Mouse (Mus musculus) layer of hippocampus, adult 2 months (tissue): ENCODE measurements at regions not wholly inside any gene's neighbourhood (a gene's known extent, or its start where the extent isn't known, plus 50 kb on each side); places are given as distances from the start of the nearest gene placed in this dataset.

Source experiments
- DNase-seq, 2 experiments: peaks; one replicate each; pipeline ENCODE4 v3.0.0; 2022; ENCODE audit warnings: low spot score in 2 of 2
- H3K27ac ChIP-seq: fragments of 200-600 bp; 2 replicates; pipeline ENCODE4 v1.8.1; 2022
- H3K4me3 ChIP-seq: fragments of 200-600 bp; 2 replicates; pipeline ENCODE4 v1.8.1; 2022; ENCODE audit warnings: mild to moderate bottlenecking
- CTCF ChIP-seq: fragments of 200-600 bp; conservative IDR thresholded peaks from 2 replicates; pipeline ENCODE4 v1.8.1; 2022; ENCODE audit warnings: antibody characterized with exemption, mild to moderate bottlenecking, moderate library complexity

- DNase-seq, result no peak
- TF ChIP-seq CTCF, result no peak
- Histone ChIP-seq H3K4me3 (no peak overlapping the region), H3K27ac (no peak overlapping the region)
Measured at GRCm38 (mm10) chr8:103244658-103245057, 459.2 kb upstream of the Cdh11 start.

- no peak for TF ChIP-seq CTCF
- H3K27ac ChIP-seq, result no peak overlapping the region
- no peak overlapping the region for H3K4me3 ChIP-seq
- DNase-seq, result no peak
Measured at GRCm38 (mm10) chr8:103245864-103246263, 460.4 kb upstream of the Cdh11 start.

GRCm38 (mm10) chr8:103261236-103261635 is 475.8 kb upstream of the Cdh11 start:
- TF ChIP-seq CTCF, result no peak
- DNase-seq, result no peak
- H3K27ac ChIP-seq, result no peak overlapping the region
- H3K4me3 ChIP-seq, result no peak overlapping the region

GRCm38 (mm10) chr8:103270035-103270434 is 484.6 kb upstream of the Cdh11 start:
- no peak for TF ChIP-seq CTCF
- H3K4me3 ChIP-seq, result no peak overlapping the region
- no peak overlapping the region for H3K27ac ChIP-seq
- no peak for DNase-seq

- no peak overlapping the region for H3K4me3 ChIP-seq
- DNase-seq, result no peak
- no peak overlapping the region for H3K27ac ChIP-seq
- no peak for TF ChIP-seq CTCF
Measured at GRCm38 (mm10) chr8:103270815-103271553, 485.5 kb upstream of the Cdh11 start.

- H3K4me3 ChIP-seq, result no peak overlapping the region
- no peak overlapping the region for H3K27ac ChIP-seq
- no peak for TF ChIP-seq CTCF
- peak in 1 of 2 experiments; percentile 22 for DNase-seq
Measured at GRCm38 (mm10) chr8:103272305-103273079, 487.1 kb upstream of the Cdh11 start.

- H3K27ac ChIP-seq, result no peak overlapping the region
- no peak for DNase-seq
- no peak overlapping the region for H3K4me3 ChIP-seq
- no peak for TF ChIP-seq CTCF
Measured at GRCm38 (mm10) chr8:103273476-103273875, 488.0 kb upstream of the Cdh11 start.

GRCm38 (mm10) chr8:103281801-103282200 is 496.4 kb upstream of the Cdh11 start:
- no peak overlapping the region for H3K4me3 ChIP-seq
- DNase-seq, result no peak
- no peak for TF ChIP-seq CTCF

GRCm38 (mm10) chr8:103288561-103288974 is 503.1 kb upstream of the Cdh11 start:
- peak in 1 of 2 experiments; percentile 46 for DNase-seq
- TF ChIP-seq CTCF, result no peak
- Histone ChIP-seq H3K4me3 (peak overlapping the region; percentile 6; the same call in 1 of the 2 replicates), H3K27ac (no peak overlapping the region; the same call in 1 of the 2 replicates)

More at GRCm38 (mm10) chr8:103281801-103282200, 496.4 kb upstream of the Cdh11 start:
- no peak overlapping the region for H3K27ac ChIP-seq

GRCm38 (mm10) chr8:103292896-103293295 is 507.5 kb upstream of the Cdh11 start:
- no peak overlapping the region for H3K4me3 ChIP-seq
- no peak for TF ChIP-seq CTCF

GRCm38 (mm10) chr8:103306476-103307183 is 521.2 kb upstream of the Cdh11 start:
- Histone ChIP-seq H3K27ac (no peak overlapping the region; the same call in 1 of the 2 replicates), H3K4me3 (no peak overlapping the region)
- no peak for DNase-seq
- no peak for TF ChIP-seq CTCF

More at GRCm38 (mm10) chr8:103292896-103293295, 507.5 kb upstream of the Cdh11 start:
- H3K27ac ChIP-seq, result no peak overlapping the region
- DNase-seq, result no peak

GRCm38 (mm10) chr8:103313576-103313975 is 528.1 kb upstream of the Cdh11 start:
- no peak for TF ChIP-seq CTCF
- no peak overlapping the region for H3K4me3 ChIP-seq
- H3K27ac ChIP-seq, result no peak overlapping the region
- no peak for DNase-seq
